Mouse (Mus musculus) urinary bladder, postnatal 25 days (tissue): ENCODE measurements around the gene Ccdc27.
A peak's percentile ranks its signal among the peaks of the same experiment; 100 is the strongest.

ENCODE experiments used
- DNase-seq: peaks from one replicate; pipeline ENCODE4 v3.0.0; 2022; ENCODE audit warnings: low spot score

The Ccdc27 gene

GRCm38 (mm10) chr4:154042577-154042976 lies at the start of gene Ccdc27:
TSS of gene Ccdc27 (minus strand) at chr4:154042677.
- no peak for DNase-seq

DNA sequence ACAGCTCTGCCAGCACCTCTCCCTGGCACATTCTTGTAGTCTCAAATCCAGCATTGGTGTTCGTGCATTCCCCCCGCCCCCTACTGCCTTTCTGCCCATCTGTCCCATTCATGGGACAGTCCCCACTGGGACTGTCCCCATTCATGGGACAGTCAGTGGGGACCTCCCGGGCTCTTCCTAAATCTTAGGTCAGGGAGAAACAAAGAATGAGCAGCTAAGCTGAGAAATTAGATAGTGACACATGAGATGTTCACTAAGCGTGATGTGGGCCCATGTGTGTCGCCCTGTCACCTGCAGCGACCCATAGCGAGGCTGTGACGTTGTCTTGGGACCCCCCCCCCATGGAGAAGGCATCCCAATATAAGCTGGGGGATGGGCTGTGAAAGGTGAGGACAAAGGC lies 48.9 kb upstream of the Ccdc27 start:
- DNase-seq = no peak

DNA sequence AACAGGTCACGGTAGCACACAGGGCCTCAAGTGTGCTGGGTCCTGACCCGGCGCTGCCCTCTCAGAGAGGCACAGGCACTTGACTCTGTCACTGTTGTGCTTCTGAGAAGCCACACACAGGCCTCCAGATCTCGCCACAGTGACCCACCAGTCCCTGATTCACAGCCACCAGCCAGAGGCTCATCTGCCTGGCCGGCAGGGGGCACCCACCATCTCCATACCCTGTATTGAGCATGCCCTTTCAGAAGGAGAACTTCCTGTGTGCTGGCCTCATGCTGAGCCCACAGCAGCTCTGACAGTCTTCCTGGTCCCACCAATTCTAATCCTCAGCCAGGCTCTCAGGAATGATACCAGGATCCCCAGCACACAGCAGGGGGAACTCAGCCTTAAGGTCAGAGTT lies 46.7 kb upstream of the Ccdc27 start:
- DNase-seq = no peak

DNA sequence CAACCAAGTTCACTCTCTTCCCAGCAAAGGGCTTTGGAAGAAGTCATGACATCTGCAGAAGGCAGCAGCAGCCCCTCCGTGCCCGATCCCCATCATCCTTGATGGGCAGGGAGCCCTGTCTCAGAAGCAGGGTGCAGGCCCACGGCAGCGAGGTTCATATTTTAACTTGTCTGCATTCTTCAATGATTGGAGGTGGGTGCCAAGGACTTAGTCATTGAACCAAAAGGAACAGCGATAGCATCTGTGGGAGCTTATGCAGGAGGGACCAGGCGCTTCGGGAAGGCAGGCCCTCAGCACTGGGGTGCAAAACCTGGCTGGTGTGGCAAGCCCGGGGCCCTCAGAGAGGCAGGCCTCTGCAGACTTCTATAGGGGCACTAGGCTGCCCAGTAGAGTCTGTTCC lies 44.0 kb upstream of the Ccdc27 start:
- no peak for DNase-seq

DNA sequence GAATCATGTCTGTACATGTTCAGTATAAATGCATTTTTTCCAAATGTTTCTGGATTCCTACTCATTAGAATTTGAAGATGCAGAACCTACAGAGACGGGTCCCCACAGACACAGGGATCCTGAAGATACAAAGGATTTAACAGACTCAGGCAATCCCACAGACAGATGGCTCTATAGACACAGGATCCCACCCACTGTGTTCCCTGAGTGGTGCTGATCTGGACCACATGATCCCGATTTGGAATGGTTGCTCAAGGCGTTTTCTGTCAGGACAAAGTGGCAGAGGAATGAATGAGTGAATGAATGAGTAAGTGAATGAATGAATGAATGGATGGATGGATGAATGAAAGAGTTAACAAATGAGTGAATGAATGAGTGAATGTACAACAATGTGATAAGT lies 43.4 kb upstream of the Ccdc27 start:
- no peak for DNase-seq

GRCm38 (mm10) chr4:154081974-154082373 lies 39.5 kb upstream of the Ccdc27 start:
- no peak for DNase-seq

GRCm38 (mm10) chr4:154081021-154081420 lies 38.5 kb upstream of the Ccdc27 start:
- DNase-seq = no peak

DNA sequence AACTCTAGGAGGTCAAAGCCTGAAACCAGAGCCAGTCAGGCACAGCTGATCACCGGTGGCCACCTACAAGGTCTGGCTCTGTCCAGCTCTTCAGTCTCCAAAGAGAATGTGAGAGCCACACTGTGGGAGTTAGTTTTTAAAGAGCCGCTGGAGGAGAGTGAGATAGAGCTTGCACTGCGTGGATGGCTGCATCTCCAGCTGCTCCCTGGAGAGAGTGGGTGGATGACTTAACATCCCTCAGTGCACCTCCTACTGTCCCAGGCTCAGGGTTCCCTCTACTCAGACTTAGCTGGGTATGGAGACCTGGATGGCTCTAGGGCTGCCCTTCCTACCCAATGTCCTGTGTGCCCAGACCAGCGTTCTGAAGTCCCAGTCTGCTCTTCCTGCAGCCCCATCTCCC lies 37.7 kb upstream of the Ccdc27 start:
- DNase-seq = no peak

- no peak for DNase-seq
Observed at GRCm38 (mm10) chr4:154071941-154072340, 29.5 kb upstream of the Ccdc27 start.

DNA sequence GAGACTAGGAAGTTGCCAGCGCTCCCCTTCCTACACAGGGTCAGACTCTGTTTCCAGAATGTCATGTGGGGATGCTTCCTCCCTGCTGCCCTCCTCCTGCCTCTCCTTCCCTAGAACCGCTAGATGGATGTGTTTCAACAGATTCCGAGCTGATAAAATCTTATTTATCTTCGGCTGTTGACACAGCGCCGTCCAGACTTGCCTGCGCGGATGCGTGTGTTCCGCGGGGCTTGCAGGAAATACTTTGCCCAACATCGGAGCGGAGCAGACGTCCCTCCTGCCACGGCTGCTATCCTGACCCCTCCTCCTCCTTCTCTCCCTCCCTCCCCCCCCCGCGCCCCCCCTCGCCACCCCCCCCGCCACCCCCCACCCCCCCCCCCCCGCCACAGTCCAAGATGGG lies 29.0 kb upstream of the Ccdc27 start:
- no peak for DNase-seq

DNA sequence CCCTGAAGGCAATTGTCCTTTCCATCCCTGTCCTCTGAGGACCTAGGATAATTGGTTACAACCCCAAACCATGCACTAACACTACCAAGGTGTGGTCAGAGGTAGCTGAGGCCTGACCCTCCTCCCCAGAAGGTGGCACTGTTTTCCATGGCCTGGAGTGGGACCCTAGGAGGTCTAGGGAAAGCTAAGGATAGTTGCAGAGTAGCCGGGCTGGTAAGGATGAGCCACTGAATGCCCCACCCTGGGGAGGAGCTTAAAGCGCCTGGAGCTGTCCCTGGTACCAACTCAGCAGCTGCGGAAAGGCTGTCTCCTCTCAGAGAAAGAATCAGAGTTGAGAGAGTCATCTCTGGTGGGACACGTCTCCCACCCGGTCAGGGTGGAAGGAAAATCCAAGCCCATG lies 28.4 kb upstream of the Ccdc27 start:
- DNase-seq = peak; percentile 30

GRCm38 (mm10) chr4:154064827-154065773 lies 22.6 kb upstream of the Ccdc27 start:
- no peak for DNase-seq

- no peak for DNase-seq
Observed at GRCm38 (mm10) chr4:154057696-154058095, 15.2 kb upstream of the Ccdc27 start.

DNA sequence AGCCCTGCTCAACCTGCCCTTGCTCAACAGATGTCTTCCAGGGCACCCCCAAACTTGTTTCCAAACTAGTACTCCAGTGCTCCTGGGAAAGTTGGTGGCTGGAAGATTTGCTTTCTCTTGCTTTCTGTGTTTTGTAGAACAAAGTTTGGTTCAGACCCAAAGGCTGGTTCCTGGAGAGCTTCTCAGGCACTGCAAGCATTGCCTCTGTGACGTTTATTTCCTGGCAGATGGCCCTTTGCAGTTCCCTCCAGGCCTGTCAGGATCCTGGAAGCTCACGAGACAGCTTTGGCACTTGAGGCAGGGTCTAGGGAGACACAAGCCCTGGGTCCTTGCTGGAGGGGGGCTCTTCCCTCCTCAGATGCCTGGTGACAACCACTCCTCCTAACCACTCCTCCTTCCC lies 14.2 kb upstream of the Ccdc27 start:
- no peak for DNase-seq

DNA sequence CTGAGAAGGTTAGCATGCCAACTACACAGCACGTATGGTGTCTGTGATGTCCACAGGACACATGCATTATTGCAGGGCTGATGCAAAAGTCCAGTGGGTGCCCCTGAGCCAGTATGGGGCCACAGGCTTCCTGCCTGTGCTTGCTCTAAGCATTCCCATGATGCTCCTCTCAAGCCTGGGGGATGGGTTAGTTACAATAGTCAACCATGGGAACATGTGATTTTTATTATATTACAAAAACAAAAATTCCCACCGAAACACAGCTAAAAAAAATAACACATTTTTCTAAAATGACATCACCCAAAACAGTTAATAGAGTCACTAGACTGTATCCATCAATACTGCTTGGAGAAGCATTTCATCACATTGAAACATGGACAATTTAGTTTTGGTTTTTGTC lies 13.6 kb upstream of the Ccdc27 start:
- no peak for DNase-seq

DNA sequence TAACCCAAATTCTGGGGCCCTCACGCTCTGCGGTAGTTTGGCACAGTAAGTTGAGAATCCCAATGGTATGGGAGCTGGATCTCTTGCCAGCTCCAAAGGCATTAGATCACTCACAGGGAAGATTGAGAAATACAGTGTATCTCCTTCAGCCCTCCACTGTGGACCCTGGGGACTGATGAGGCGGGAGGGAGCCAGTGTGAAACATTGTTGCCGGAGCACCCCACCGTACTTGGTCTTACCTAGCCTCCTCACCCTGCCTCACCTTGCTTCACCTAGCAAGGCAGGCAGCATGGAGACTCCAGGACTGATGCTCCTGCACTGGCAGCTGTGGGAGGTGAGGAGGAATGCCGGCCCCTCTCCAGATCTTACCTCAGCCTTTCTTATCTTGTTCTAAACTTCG lies 13.0 kb upstream of the Ccdc27 start:
- no peak for DNase-seq

- no peak for DNase-seq
Observed at GRCm38 (mm10) chr4:154053065-154053464, 10.6 kb upstream of the Ccdc27 start.

GRCm38 (mm10) chr4:154051401-154051800 lies 8.9 kb upstream of the Ccdc27 start:
- no peak for DNase-seq

- DNase-seq = no peak
Observed at GRCm38 (mm10) chr4:154045837-154046236, 3.4 kb upstream of the Ccdc27 start.

GRCm38 (mm10) chr4:154037123-154037522 lies 5.4 kb downstream of the Ccdc27 start:
- no peak for DNase-seq

DNA sequence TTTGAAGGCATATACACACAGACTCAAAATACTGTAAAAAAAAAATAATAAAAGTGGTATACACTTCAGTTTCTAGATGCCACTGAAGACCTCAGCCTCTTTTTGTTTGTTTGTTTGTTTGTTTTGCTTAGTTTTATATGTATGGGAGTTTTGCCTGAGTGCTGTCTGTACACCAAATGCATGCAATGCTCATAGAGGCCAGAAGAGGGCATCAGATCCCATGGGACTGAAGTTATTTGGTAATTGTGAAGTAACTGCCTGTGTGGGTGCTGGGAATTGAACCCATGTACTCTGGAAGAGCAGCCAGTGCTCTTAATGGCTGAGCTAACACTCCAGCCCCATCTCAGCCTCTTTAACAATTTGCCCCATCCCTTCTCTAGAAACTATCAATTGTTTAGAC lies 13.8 kb downstream of the Ccdc27 start:
- DNase-seq = no peak

DNA sequence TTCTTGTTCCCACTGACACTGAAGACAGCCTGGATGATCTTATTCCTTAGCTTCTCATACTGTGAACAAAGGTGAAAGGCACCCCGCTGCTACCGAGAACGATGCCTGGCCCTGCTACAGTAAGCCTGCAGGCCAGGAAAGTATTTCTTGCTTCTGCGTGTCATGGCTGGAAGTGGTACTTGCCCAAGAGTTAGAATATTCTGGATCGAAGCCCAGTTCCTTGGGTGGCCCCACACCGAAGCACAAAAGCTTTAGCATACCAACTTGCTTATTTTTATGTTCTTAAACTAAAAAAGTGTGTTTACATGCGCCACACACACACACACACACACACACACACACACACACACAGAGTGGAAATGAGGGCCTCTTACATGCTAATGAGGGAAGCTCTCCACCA lies 14.4 kb downstream of the Ccdc27 start:
- DNase-seq = no peak

- DNase-seq = no peak
Observed at GRCm38 (mm10) chr4:154026441-154026761, 16.1 kb downstream of the Ccdc27 start.
